21 mouse cellular contexts compared by ENCODE assay signal in the genomic region with DNA sequence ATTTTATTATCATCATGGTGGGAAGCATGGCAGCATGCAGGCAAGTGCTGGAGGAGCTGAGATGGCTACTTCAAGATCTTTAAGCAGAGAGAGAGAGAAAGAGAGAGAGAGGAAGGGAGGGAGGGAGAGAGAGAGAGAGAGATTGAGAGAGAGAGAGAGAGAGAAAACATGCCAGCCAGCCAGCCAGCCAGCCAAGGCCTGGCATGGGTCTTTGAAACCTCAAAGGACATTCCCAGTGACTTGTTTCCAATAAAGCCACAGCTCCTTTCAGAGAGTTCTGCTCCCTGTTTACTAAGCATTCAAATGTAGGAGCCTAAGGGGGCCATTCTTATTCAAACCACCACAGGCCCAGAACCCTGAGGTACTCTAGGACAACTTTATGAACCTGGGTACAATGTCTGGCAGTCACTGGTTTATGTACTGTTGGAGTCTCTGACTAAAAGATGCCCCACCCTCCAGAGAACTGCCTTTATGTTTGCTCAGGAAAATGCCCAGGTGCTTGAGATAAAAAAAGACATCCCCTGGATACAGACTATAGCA. TPM values are rescaled to one million over a fixed set of nuclear protein-coding genes. Genes with fewer than 3 reads are reported as not detected.
DNase-seq lines count a peak whose midpoint lies in the region; ATAC-seq lines count a peak whose summit lies in the region.
"Had no signal": no experiment of that assay in that cellular context is flagged by ENCODE, and none has a peak within 500 bp of the region (broad histone marks: within the 10 kb centered on the region; RNA-seq: fewer than 3 reads in every experiment).

No protein-coding gene starts in this region.

- H3K9me3 ChIP-seq in midbrain, embryonic 10.5 days (replicated peaks): peaks cover 4% of the 10 kb centered on the region; the same call in 1 of the 2 replicates
- H3K9me3 ChIP-seq in midbrain, embryonic 11.5 days (ENCODE audit: control insufficient read depth, low read length): no peaks in the 10 kb centered on the region
- no peaks in the 10 kb centered on the region for H3K9me3 ChIP-seq in hindbrain, embryonic 14.5 days (ENCODE audit: control insufficient read depth, low read length)
- no peaks in the 10 kb centered on the region for H3K9me3 ChIP-seq in neural tube, embryonic 15.5 days (replicated peaks)
- H3K9me3 ChIP-seq: embryonic facial prominence, embryonic 15.5 days; heart, embryonic 12.5 days; liver, embryonic 15.5 days had no signal

- no peak for ATAC-seq in midbrain, embryonic 11.5 days (ENCODE audit: low FRiP score)
- ATAC-seq in hindbrain, embryonic 14.5 days (ENCODE audit: low FRiP score): no peak
- ATAC-seq in neural tube, embryonic 15.5 days (ENCODE audit: low FRiP score): no peak
- ATAC-seq: inflammation-experienced regulatory T-cells, adult 6 months had no signal

- peak; percentile 59 to 66 for DNase-seq in cerebellum, postnatal 10 days
- no peak for DNase-seq in cerebellum, postnatal 36 days
- DNase-seq in midbrain, embryonic 10.5 days (ENCODE audit: low spot score): no peak
- no peak for DNase-seq in midbrain, embryonic 11.5 days (ENCODE audit: low spot score, missing footprints)
- DNase-seq in hindbrain, embryonic 14.5 days (ENCODE audit: low spot score): no peak
- DNase-seq in heart, postnatal 4 days: no peak
- DNase-seq in thymus, adult 18-20 months: no peak
- DNase-seq: adrenal gland, postnatal 36 days; cerebellum, adult 11-12 months; cerebellum, postnatal 25 days; heart, postnatal 14 days; kidney, adult 9 months; kidney, postnatal 25 days; layer of hippocampus, adult 9-11 months; right cerebral cortex, postnatal 14 days; thymus, postnatal 4 days had no signal

- no peaks in the 10 kb centered on the region for H3K27me3 ChIP-seq in midbrain, embryonic 10.5 days (ENCODE audit: low read depth, poor library complexity, severe bottlenecking)
- H3K27me3 ChIP-seq in midbrain, embryonic 11.5 days (ENCODE audit: control insufficient read depth, insufficient read depth, low read length): no peaks in the 10 kb centered on the region
- no peaks in the 10 kb centered on the region for H3K27me3 ChIP-seq in hindbrain, embryonic 14.5 days (ENCODE audit: control insufficient read depth, insufficient read depth, low read length)
- H3K27me3 ChIP-seq in neural tube, embryonic 15.5 days (replicated peaks): no peaks in the 10 kb centered on the region
- H3K27me3 ChIP-seq: embryonic facial prominence, embryonic 15.5 days; heart, embryonic 12.5 days; liver, embryonic 15.5 days had no signal

- 0 out of 2 replicates have a peak overlapping the region, but pooled peaks have one; percentile 14 for H3K27ac ChIP-seq in midbrain, embryonic 10.5 days (replicated peaks)
- no peak overlapping the region for H3K27ac ChIP-seq in midbrain, embryonic 11.5 days (ENCODE audit: low read depth, low read length)
- peak overlapping the region; percentile 7; the same call in 1 of the 2 replicates for H3K27ac ChIP-seq in hindbrain, embryonic 14.5 days
- 0 out of 2 replicates have a peak overlapping the region, but pooled peaks have one; percentile 39 for H3K27ac ChIP-seq in neural tube, embryonic 15.5 days (replicated peaks)
- H3K27ac ChIP-seq: embryonic facial prominence, embryonic 15.5 days; liver, embryonic 15.5 days had no signal

- no peak overlapping the region for H3K4me3 ChIP-seq in midbrain, embryonic 10.5 days
- no peak overlapping the region for H3K4me3 ChIP-seq in midbrain, embryonic 11.5 days (ENCODE audit: low read depth, low read length)
- H3K4me3 ChIP-seq in hindbrain, embryonic 14.5 days (replicated peaks; ENCODE audit: low read length): no peak overlapping the region
- no peak overlapping the region for H3K4me3 ChIP-seq in neural tube, embryonic 15.5 days (replicated peaks)
- H3K4me3 ChIP-seq: embryonic facial prominence, embryonic 15.5 days; heart, embryonic 12.5 days; liver, embryonic 15.5 days had no signal

- no peak overlapping the region for H3K9ac ChIP-seq in midbrain, embryonic 11.5 days (ENCODE audit: low read length)
- H3K9ac ChIP-seq in hindbrain, embryonic 14.5 days: no peak overlapping the region
- no peak overlapping the region for H3K9ac ChIP-seq in neural tube, embryonic 15.5 days (replicated peaks)
- H3K9ac ChIP-seq: embryonic facial prominence, embryonic 15.5 days; heart, embryonic 12.5 days; liver, embryonic 15.5 days had no signal

- peaks cover 42% of the 10 kb centered on the region for H3K4me1 ChIP-seq in midbrain, embryonic 10.5 days
- H3K4me1 ChIP-seq in midbrain, embryonic 11.5 days (ENCODE audit: control insufficient read depth, insufficient read depth, low read length): peaks cover 17% of the 10 kb centered on the region
- peaks cover 30% of the 10 kb centered on the region for H3K4me1 ChIP-seq in hindbrain, embryonic 14.5 days (replicated peaks; ENCODE audit: control insufficient read depth, insufficient read depth, low read length)
- H3K4me1 ChIP-seq in neural tube, embryonic 15.5 days: peaks cover 23% of the 10 kb centered on the region

- peaks cover 5% of the 10 kb centered on the region; the same call in 1 of the 2 replicates for H3K36me3 ChIP-seq in midbrain, embryonic 10.5 days
- H3K36me3 ChIP-seq in midbrain, embryonic 11.5 days (ENCODE audit: control insufficient read depth, insufficient read depth, low read length): no peaks in the 10 kb centered on the region
- H3K36me3 ChIP-seq in hindbrain, embryonic 14.5 days (replicated peaks; ENCODE audit: control insufficient read depth, insufficient read depth): no peaks in the 10 kb centered on the region
- H3K36me3 ChIP-seq in neural tube, embryonic 15.5 days: no peaks in the 10 kb centered on the region
- H3K36me3 ChIP-seq: embryonic facial prominence, embryonic 15.5 days; heart, embryonic 12.5 days; liver, embryonic 15.5 days had no signal

- H3K4me2 ChIP-seq in midbrain, embryonic 11.5 days: no peak overlapping the region
- no peak overlapping the region for H3K4me2 ChIP-seq in hindbrain, embryonic 14.5 days (replicated peaks)
- no peak overlapping the region for H3K4me2 ChIP-seq in neural tube, embryonic 15.5 days
- H3K4me2 ChIP-seq: embryonic facial prominence, embryonic 15.5 days; heart, embryonic 12.5 days; liver, embryonic 15.5 days had no signal

RNA-seq across cellular contexts. Expression of a gene that starts 45.3 kb away (rescaled TPM):
- polyA plus RNA-seq in midbrain, embryonic 10.5 days (2016; fragmentation: Nextera tagmentation; extraction: Ambion mirVana): 45.5 and 48.0 TPM in 2 replicates
- polyA plus RNA-seq in midbrain, embryonic 11.5 days (2014; fragmentation: Nextera tagmentation; extraction: Ambion mirVana): 40.4 and 43.0 TPM in 2 replicates
- 68.2 and 75.3 TPM in 2 replicates for polyA plus RNA-seq in hindbrain, embryonic 14.5 days (2014; fragmentation: Nextera tagmentation; extraction: Ambion mirVana)
- 59.8 and 70.8 TPM in 2 replicates for polyA plus RNA-seq in neural tube, embryonic 15.5 days (2015; fragmentation: Nextera tagmentation; extraction: Ambion mirVana)
- total RNA-seq in heart, postnatal 4 days (2021): 10 to 100 TPM; 11.8 to 13.4 TPM

RNA-seq across cellular contexts. Expression of a gene that starts 46.7 kb away (rescaled TPM):
- polyA plus RNA-seq in midbrain, embryonic 10.5 days (2016; fragmentation: Nextera tagmentation; extraction: Ambion mirVana): 36.3 and 40.1 TPM in 2 replicates
- 35.9 and 37.8 TPM in 2 replicates for polyA plus RNA-seq in midbrain, embryonic 11.5 days (2014; fragmentation: Nextera tagmentation; extraction: Ambion mirVana)
- 39.1 and 41.3 TPM in 2 replicates for polyA plus RNA-seq in hindbrain, embryonic 14.5 days (2014; fragmentation: Nextera tagmentation; extraction: Ambion mirVana)
- 39.7 and 41.8 TPM in 2 replicates for polyA plus RNA-seq in neural tube, embryonic 15.5 days (2015; fragmentation: Nextera tagmentation; extraction: Ambion mirVana)
- 10 to 100 TPM; 24.7 to 25.8 TPM for total RNA-seq in heart, postnatal 4 days (2021)

Comparison
In these comparisons a context has a peak if more than half of its experiments do, and no peak if none do; other contexts are left out.
1. DNase-seq: peak in cerebellum, postnatal 10 days (2 of 2); none in cerebellum, postnatal 36 days (0 of 2), midbrain, embryonic 10.5 days (single experiment), midbrain, embryonic 11.5 days (single experiment), hindbrain, embryonic 14.5 days (single experiment), heart, postnatal 4 days (single experiment) and thymus, adult 18-20 months (0 of 2).